Mouse (Mus musculus) midbrain, embryonic 12.5 days (tissue): ENCODE data around the gene Vmac. TPM values are rescaled to one million over a fixed set of nuclear protein-coding genes. Genes with fewer than 3 reads are reported as not detected.

Experiments
- ATAC-seq: fragments of 200-750 bp; cut with Nextera tagmentation; 2 replicates; pipeline ENCODE4 v1.8.0; 2017; ENCODE audit warnings: low read depth, moderate TSS enrichment, moderate library complexity; ENCODE audit not compliant: low FRiP score
- H3K27ac ChIP-seq: fragments of 300-500 bp; sonication (generic); replicated peaks from 2 replicates; pipeline ENCODE4 v1.5.1; 2016; ENCODE audit warnings: mild to moderate bottlenecking
- H3K27me3 ChIP-seq: fragments of 300-500 bp; sonication (generic); 2 replicates; pipeline ENCODE4 v1.6.1; 2016; ENCODE audit warnings: mild to moderate bottlenecking
- H3K36me3 ChIP-seq: fragments of 300-500 bp; sonication (generic); 2 replicates; pipeline ENCODE4 v1.6.1; 2016
- H3K4me1 ChIP-seq: fragments of 300-500 bp; sonication (generic); 2 replicates; pipeline ENCODE4 v1.6.1; 2016
- H3K4me2 ChIP-seq: fragments of 300-500 bp; sonication (generic); replicated peaks from 2 replicates; pipeline ENCODE4 v1.6.1; 2016; ENCODE audit warnings: mild to moderate bottlenecking, moderate library complexity
- H3K4me3 ChIP-seq: fragments of 300-500 bp; sonication (generic); 2 replicates; pipeline ENCODE4 v1.5.1; 2016; ENCODE audit warnings: mild to moderate bottlenecking
- H3K9ac ChIP-seq: fragments of 300-500 bp; sonication (generic); replicated peaks from 2 replicates; pipeline ENCODE4 v1.6.1; 2016; ENCODE audit warnings: mild to moderate bottlenecking, moderate library complexity
- H3K9me3 ChIP-seq: fragments of 300-500 bp; sonication (generic); 2 replicates; pipeline ENCODE4 v1.6.1; 2016; ENCODE audit warnings: mild to moderate bottlenecking
- WGBS: fragments of 180-500 bp; shearing (Covaris S2); methylation state at CpG from one replicate; pipeline ENCODE4 v1.1.7; 2016; 5-methylcytosine and 5-hydroxymethylcytosine counted together
- polyA plus RNA-seq: library from polyadenylated mRNA; unstranded; fragments of >200 nt; fragmentation: Nextera tagmentation; extraction: Ambion mirVana; gene quantifications from 2 replicates; pipeline ENCODE4 v1.2.1, GENCODE M21; 2016

Gene Vmac
- polyA plus RNA-seq, 1 experiment from 2014 or later: 18.2 TPM

- WGBS: 64% methylated on average over 6 of the region's 6 CpGs
- peaks cover 3% of the 10 kb centered on the region; the same call in 1 of the 2 replicates for H3K36me3 ChIP-seq
- no peak overlapping the region for H3K27ac ChIP-seq
- H3K9ac ChIP-seq: no peak overlapping the region
- H3K4me3 ChIP-seq: no peak overlapping the region
- no peaks in the 10 kb centered on the region; the same call in 1 of the 2 replicates for H3K27me3 ChIP-seq
- peaks cover 18% of the 10 kb centered on the region; the same call in 1 of the 2 replicates for H3K4me1 ChIP-seq
- H3K9me3 ChIP-seq: no peaks in the 10 kb centered on the region
- no peak for ATAC-seq
- H3K4me2 ChIP-seq: no peak overlapping the region
Observed at GRCm38 (mm10) chr17:56729151-56729550, 11.3 kb upstream of the Vmac start.

DNA sequence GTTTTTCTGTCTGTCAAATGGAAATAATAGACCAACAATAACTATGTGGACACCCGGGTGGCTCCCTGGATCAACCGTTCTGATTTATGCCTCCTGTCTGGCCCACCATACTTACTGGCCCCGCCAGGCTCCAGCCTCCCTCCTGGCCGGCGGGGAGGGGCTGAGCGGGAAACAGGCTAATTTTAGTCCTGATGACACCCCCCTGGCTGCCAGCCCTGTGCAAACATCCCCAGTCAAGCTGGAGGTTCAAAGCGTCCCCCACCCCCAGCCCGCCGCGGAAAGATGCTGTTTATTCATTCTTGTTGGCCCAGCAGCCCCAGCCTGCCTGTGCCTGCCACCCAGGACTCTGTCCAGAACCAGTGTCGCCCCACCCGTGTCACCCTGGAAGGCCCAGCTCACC is 10.3 kb upstream of the Vmac start:
- H3K4me3 ChIP-seq: no peak overlapping the region
- no peak overlapping the region for H3K9ac ChIP-seq
- peaks cover 13% of the 10 kb centered on the region for H3K36me3 ChIP-seq
- peaks cover 18% of the 10 kb centered on the region; the same call in 1 of the 2 replicates for H3K4me1 ChIP-seq
- H3K27me3 ChIP-seq: no peaks in the 10 kb centered on the region; the same call in 1 of the 2 replicates
- no peak overlapping the region for H3K27ac ChIP-seq
- no peak for ATAC-seq
- 45% methylated on average over 12 of the region's 12 CpGs for WGBS
- H3K4me2 ChIP-seq: no peak overlapping the region
- no peaks in the 10 kb centered on the region for H3K9me3 ChIP-seq

DNA sequence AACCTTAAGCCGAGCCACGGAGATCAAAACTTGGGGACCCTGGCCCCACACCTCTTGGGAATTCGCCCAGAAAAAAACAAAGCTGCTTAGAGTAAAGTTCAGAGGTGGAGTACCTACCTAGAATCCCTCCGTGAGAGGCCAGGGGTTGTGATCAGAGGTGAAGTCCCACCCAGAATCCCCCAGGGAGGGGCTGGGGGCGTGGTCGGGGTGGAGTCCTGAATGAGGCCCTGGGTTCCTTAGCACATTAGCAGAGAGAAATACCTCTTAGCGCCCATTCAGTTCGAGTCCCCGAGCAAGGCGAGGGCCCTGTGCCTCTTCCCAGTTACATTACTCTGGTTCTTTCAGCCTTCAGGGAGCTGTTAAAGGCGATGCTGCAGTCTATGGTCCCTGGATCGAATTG is 9.8 kb upstream of the Vmac start:
- WGBS: 11% methylated on average over 12 of the region's 12 CpGs
- no peak overlapping the region for H3K27ac ChIP-seq

DNA sequence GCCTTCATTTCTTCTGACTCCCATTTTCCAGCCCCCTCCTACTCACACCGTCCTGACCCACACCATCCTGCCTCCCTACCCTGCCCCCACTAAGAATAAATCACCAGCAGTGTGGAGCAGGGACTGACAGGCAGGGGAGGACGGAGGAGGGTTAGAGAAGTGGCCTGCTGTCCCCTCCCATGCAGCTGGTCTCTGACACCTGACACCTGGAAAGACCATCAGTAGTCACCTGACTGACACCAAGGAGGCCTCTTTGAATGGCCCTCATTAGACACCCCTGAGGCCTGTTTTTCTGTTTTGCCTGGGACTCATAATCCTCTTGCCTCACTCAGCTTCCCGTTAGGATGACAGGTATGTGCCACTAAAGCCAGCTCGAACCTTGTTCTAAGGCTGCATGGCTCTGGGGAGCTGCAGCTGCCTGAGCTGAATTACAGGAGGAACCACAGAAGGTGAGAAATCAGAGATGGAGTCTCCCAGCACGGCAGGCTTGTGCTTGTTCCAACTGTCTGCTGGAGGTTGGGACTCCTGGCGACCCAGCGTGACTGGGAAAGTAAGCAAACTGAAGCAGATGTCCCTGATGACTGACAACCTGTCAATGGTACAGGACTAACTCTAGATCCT is 9.3 kb upstream of the Vmac start:
- Histone ChIP-seq H3K4me2 (no peak overlapping the region), H3K4me1 (peaks cover 18% of the 10 kb centered on the region; the same call in 1 of the 2 replicates), H3K4me3 (no peak overlapping the region), H3K27me3 (no peaks in the 10 kb centered on the region; the same call in 1 of the 2 replicates), H3K27ac (no peak overlapping the region), H3K9ac (no peak overlapping the region), H3K9me3 (no peaks in the 10 kb centered on the region), H3K36me3 (peaks cover 23% of the 10 kb centered on the region)
- ATAC-seq: no peak
- 12% methylated on average over 7 of the region's 7 CpGs for WGBS

More for the DNA sequence above, 9.8 kb upstream of the Vmac start:
- Histone ChIP-seq H3K36me3 (peaks cover 18% of the 10 kb centered on the region), H3K4me3 (no peak overlapping the region), H3K4me2 (no peak overlapping the region), H3K27me3 (no peaks in the 10 kb centered on the region; the same call in 1 of the 2 replicates), H3K9ac (no peak overlapping the region), H3K9me3 (no peaks in the 10 kb centered on the region), H3K4me1 (peaks cover 18% of the 10 kb centered on the region; the same call in 1 of the 2 replicates)
- ATAC-seq: no peak

- WGBS: 87% methylated on average over 11 of the region's 11 CpGs
- peaks cover 23% of the 10 kb centered on the region for H3K4me1 ChIP-seq
- no peak overlapping the region for H3K4me3 ChIP-seq
- no peaks in the 10 kb centered on the region for H3K9me3 ChIP-seq
- peaks cover 38% of the 10 kb centered on the region for H3K36me3 ChIP-seq
- H3K4me2 ChIP-seq: no peak overlapping the region
- no peaks in the 10 kb centered on the region; the same call in 1 of the 2 replicates for H3K27me3 ChIP-seq
- no peak overlapping the region for H3K9ac ChIP-seq
- H3K27ac ChIP-seq: no peak overlapping the region
- no peak for ATAC-seq
Observed at GRCm38 (mm10) chr17:56723419-56724161, 5.8 kb upstream of the Vmac start.

GRCm38 (mm10) chr17:56722441-56722840 is 4.6 kb upstream of the Vmac start:
- Histone ChIP-seq H3K4me2 (no peak overlapping the region), H3K27ac (no peak overlapping the region), H3K27me3 (no peaks in the 10 kb centered on the region; the same call in 1 of the 2 replicates), H3K9ac (no peak overlapping the region), H3K9me3 (no peaks in the 10 kb centered on the region), H3K4me3 (no peak overlapping the region), H3K4me1 (peaks cover 21% of the 10 kb centered on the region), H3K36me3 (peaks cover 38% of the 10 kb centered on the region)
- 96% methylated on average over 5 of the region's 5 CpGs for WGBS
- ATAC-seq: no peak

- ATAC-seq: peak; percentile 93
- Histone ChIP-seq H3K27ac (peak overlapping the region; percentile 81), H3K4me2 (peak overlapping the region; percentile 83), H3K9me3 (no peaks in the 10 kb centered on the region), H3K9ac (peak overlapping the region; percentile 93), H3K27me3 (no peaks in the 10 kb centered on the region), H3K36me3 (peaks cover 23% of the 10 kb centered on the region), H3K4me1 (peaks cover 31% of the 10 kb centered on the region), H3K4me3 (peak overlapping the region; percentile 85)
- WGBS: under 1% methylated on average over 53 of the region's 55 CpGs
Observed at GRCm38 (mm10) chr17:56716655-56717362, 1.0 kb downstream of the Vmac start.

DNA sequence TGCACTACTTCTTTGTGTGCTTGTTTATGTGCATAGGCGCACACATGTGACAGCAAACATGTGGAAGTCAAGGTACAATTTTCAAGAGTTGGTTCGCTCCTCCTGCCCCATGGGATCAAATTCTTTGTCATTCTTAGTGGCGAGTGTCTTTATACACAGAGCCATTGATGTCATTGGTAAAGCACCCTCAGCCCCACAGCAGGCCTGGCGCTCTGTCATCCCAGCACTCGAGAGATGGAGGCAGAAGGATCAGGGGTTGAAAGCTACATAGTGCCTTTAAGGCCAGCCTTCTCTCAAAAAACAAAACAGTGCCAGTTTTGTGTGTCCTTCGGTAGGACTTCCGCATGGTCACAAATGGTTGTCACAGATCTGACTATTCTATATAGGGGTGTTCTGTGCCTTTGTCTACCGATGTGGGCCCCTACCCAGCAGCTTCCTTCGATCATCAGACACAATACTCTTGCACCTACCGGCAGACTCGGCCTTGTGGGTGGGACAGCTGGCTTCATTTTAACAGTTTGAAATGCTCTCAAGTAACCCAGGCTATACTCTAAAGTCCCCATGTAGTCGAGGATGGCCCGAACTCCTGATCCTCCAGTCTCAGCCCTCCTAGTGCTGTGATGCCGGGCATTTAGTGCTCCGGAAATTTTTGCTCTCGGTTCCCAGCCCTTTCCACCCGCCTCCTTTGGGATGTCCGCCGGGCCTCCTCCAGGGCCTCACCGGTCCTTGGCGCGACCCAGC is 1.7 kb downstream of the Vmac start:
- Histone ChIP-seq H3K4me2 (peak overlapping the region; percentile 83), H3K27me3 (no peaks in the 10 kb centered on the region), H3K4me1 (peaks cover 31% of the 10 kb centered on the region), H3K9me3 (no peaks in the 10 kb centered on the region), H3K36me3 (peaks cover 23% of the 10 kb centered on the region), H3K4me3 (peak overlapping the region; percentile 85), H3K27ac (peak overlapping the region; percentile 81), H3K9ac (peak overlapping the region; percentile 69)
- 0 out of 2 replicates have a peak, but pooled peaks have one; percentile 0 for ATAC-seq
- WGBS: 25% methylated on average over 22 of the region's 22 CpGs

- H3K4me3 ChIP-seq: no peak overlapping the region
Observed at GRCm38 (mm10) chr17:56715360-56715759, 2.5 kb downstream of the Vmac start.

DNA sequence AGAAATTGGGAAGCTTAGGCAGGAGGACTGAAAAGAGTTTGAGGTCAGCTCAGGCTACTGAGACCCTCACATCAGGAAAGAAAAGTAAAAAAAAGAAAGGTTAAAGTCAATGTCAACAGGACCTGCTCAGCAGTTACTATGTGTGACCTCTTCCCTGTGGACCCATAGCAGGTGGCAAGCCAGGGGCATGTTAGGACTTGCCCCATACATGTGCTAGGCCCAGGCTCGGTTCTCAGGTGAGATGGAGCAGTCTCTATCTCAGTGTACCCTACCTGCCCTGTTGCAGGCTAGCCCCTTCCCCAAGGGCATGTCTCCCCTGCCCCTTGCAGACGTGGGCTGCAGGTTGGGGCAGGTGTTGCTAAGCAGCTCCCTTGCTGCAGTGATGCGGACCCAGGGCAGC is 8.1 kb downstream of the Vmac start:
- no peaks in the 10 kb centered on the region for H3K27me3 ChIP-seq
- no peak overlapping the region for H3K27ac ChIP-seq
- WGBS: 90% methylated on average over 3 of the region's 3 CpGs
- peaks cover 81% of the 10 kb centered on the region for H3K36me3 ChIP-seq
- no peaks in the 10 kb centered on the region for H3K4me1 ChIP-seq
- no peak overlapping the region for H3K4me2 ChIP-seq
- H3K9ac ChIP-seq: no peak overlapping the region
- ATAC-seq: no peak
- H3K4me3 ChIP-seq: no peak overlapping the region
- no peaks in the 10 kb centered on the region for H3K9me3 ChIP-seq

More at GRCm38 (mm10) chr17:56715360-56715759, 2.5 kb downstream of the Vmac start:
- H3K4me2 ChIP-seq: peak overlapping the region; percentile 83
- peaks cover 31% of the 10 kb centered on the region for H3K4me1 ChIP-seq
- peaks cover 25% of the 10 kb centered on the region for H3K36me3 ChIP-seq
- ATAC-seq: no peak
- H3K9ac ChIP-seq: peak overlapping the region; percentile 34; the same call in 1 of the 2 replicates
- no peaks in the 10 kb centered on the region for H3K9me3 ChIP-seq
- H3K27ac ChIP-seq: no peak overlapping the region
- no peaks in the 10 kb centered on the region for H3K27me3 ChIP-seq
- WGBS: 64% methylated on average over 11 of the region's 11 CpGs

DNA sequence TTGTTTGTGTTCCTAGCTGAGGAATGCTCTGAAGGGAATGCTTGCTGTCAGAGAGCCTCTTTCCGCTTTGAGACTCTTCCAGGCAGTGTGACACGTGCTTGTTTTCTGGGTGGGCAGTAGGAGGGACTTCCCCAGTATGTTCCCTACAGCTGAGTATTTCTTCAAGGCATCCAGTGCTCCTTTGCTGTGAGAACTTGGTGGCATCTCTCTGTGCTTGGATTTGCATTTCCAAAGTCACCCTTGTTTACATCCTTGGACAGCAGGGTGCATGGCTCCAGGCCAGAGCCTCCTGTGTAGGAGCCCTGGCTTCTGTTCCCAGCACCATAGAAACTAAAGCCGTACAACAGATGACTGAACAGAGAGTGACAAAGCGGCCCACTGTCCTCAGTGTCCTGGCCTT is 9.1 kb downstream of the Vmac start:
- H3K4me1 ChIP-seq: no peaks in the 10 kb centered on the region
- WGBS: 79% methylated on average over 4 of the region's 4 CpGs
- H3K4me2 ChIP-seq: no peak overlapping the region
- no peak overlapping the region for H3K4me3 ChIP-seq
- peaks cover 91% of the 10 kb centered on the region for H3K36me3 ChIP-seq
- H3K27me3 ChIP-seq: no peaks in the 10 kb centered on the region
- no peak overlapping the region for H3K9ac ChIP-seq
- no peaks in the 10 kb centered on the region for H3K9me3 ChIP-seq
- H3K27ac ChIP-seq: no peak overlapping the region
- ATAC-seq: no peak
